Mouse (Mus musculus): ENCODE measurements around the gene Crygb. TPM values are rescaled to one million over a fixed set of nuclear protein-coding genes. Genes with fewer than 3 reads are reported as not detected.

The Crygb gene
- polyA plus RNA-seq, 1 experiment from 2014 or later: not detected

DNA sequence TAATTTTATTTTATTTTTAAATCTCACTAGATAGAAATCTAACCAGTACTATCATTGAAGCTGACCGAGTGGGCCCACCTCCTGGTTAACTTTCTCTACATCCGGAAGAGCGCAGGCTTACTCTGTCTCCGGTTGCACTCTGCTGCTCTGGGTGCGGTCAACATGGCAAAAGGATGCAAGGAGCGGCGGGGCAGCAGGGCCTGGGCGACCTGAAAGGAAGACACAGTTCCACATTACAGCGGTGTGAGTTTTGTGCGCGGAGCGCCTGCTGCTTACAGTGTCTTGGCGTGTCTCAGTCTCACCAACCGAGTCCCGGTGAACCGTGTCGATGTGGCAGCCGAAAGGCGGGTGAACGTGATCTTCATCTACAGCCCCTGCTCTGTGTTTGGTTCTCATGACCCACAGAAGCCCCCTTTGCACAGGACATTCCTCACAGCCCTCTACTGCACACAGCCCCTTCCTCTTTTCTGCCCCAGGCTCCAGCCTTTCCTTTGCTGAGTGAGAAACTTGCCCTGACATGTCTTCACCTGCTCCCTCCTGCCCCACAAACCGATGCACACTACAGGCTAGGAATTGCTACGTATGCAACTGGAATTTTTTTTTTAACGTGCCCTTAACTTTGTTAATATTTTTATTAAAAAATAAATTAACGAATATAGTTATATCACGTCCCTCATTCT is 27.8 kb upstream of the Crygb start:
- Histone ChIP-seq H3K27me3 (replicated peaks) (no peaks in the 10 kb centered on the region), H3K4me2 (no peak overlapping the region), H3K4me1 (0 out of 2 replicates have a peak, but pooled peaks cover 3% of the 10 kb centered on the region), H3K9me3 (no peaks in the 10 kb centered on the region), H3K36me3 (no peaks in the 10 kb centered on the region), H3K27ac (no peak overlapping the region), H3K4me3 (replicated peaks) (no peak overlapping the region), H3K9ac (no peak overlapping the region)
- 72% methylated on average over 25 of the region's 25 CpGs for WGBS
- no peak for ATAC-seq (ENCODE audit: insufficient read depth, low FRiP score, low read depth)

DNA sequence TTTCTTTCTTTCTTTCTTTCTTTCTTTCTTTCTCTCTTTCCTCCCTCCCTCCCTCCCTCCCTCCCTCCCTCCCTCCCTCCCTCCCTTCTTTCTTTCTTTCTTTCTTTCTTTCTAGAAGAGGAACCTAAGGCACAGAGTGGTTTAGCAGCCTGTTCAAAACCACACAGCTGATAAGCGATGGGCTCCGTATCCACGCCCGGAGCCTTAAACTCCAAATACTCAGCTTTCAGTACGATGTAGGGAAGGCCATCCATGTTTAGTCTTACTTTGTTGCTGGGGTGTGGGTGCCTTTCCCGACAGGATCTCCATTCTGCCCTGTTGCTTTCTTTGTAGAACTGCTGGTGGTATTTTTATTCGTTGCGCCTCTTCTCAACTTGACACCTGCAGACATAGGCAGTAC is 27.1 kb upstream of the Crygb start:
- H3K27me3 ChIP-seq (replicated peaks): no peaks in the 10 kb centered on the region
- WGBS: 88% methylated on average over 8 of the region's 8 CpGs
- no peak overlapping the region for H3K9ac ChIP-seq
- no peak for ATAC-seq (ENCODE audit: insufficient read depth, low FRiP score, low read depth)
- H3K9me3 ChIP-seq: no peaks in the 10 kb centered on the region
- H3K4me2 ChIP-seq: no peak overlapping the region
- no peak overlapping the region for H3K4me3 ChIP-seq (replicated peaks)
- no peak overlapping the region for H3K27ac ChIP-seq
- H3K4me1 ChIP-seq: 0 out of 2 replicates have a peak, but pooled peaks cover 3% of the 10 kb centered on the region
- no peaks in the 10 kb centered on the region for H3K36me3 ChIP-seq

GRCm38 (mm10) chr1:65107654-65108279 is 25.7 kb upstream of the Crygb start:
- Histone ChIP-seq H3K4me2 (no peak overlapping the region), H3K4me1 (0 out of 2 replicates have a peak, but pooled peaks cover 3% of the 10 kb centered on the region), H3K27ac (no peak overlapping the region), H3K9me3 (no peaks in the 10 kb centered on the region), H3K4me3 (replicated peaks) (no peak overlapping the region), H3K27me3 (replicated peaks) (no peaks in the 10 kb centered on the region), H3K36me3 (no peaks in the 10 kb centered on the region), H3K9ac (no peak overlapping the region)
- no peak for ATAC-seq (ENCODE audit: insufficient read depth, low FRiP score, low read depth)
- WGBS: 86% methylated on average over 10 of the region's 10 CpGs

DNA sequence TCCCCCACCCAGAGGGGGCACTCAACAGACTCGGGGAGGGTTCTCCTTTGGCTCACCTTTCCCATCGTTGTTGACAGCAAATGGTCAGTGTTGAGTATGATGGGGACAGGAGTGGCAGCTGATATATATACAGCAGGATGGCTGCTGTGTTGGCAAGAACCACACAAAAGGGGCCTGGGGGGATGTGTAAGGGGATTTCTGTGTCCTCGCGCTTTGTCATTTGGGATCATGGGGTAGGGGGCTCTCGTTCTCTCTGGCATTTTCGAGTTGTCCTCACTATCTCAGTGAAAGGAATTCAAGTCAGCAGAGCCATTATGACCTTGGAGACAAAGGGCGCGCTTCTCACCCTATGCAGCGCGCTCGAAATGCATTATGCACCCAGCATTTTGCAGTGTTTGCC is 21.2 kb upstream of the Crygb start, which contains the start of gene Cryga:
Gene Cryga (minus strand): TSS at position 101 of the 400 bp plus-strand sequence.
- Histone ChIP-seq H3K36me3 (no peaks in the 10 kb centered on the region), H3K4me1 (no peaks in the 10 kb centered on the region), H3K4me3 (replicated peaks) (no peak within 1 kb of the TSS), H3K4me2 (no peak within 1 kb of the TSS), H3K9me3 (no peaks in the 10 kb centered on the region), H3K27me3 (replicated peaks) (no peaks in the 10 kb centered on the region), H3K9ac (no peak within 1 kb of the TSS), H3K27ac (no peak within 1 kb of the TSS)
- 86% methylated on average over 11 of the region's 11 CpGs for WGBS
- no peak for ATAC-seq (ENCODE audit: insufficient read depth, low FRiP score, low read depth)

GRCm38 (mm10) chr1:65096953-65097352 is 14.9 kb upstream of the Crygb start:
- H3K4me3 ChIP-seq (replicated peaks): no peak overlapping the region
- H3K9ac ChIP-seq: no peak overlapping the region
- WGBS: 77% methylated on average over 3 of the region's 3 CpGs
- no peaks in the 10 kb centered on the region for H3K9me3 ChIP-seq
- no peak for ATAC-seq (ENCODE audit: insufficient read depth, low FRiP score, low read depth)
- H3K4me2 ChIP-seq: no peak overlapping the region
- H3K4me1 ChIP-seq: no peaks in the 10 kb centered on the region
- H3K27ac ChIP-seq: no peak overlapping the region
- H3K27me3 ChIP-seq (replicated peaks): no peaks in the 10 kb centered on the region
- H3K36me3 ChIP-seq: no peaks in the 10 kb centered on the region

- Histone ChIP-seq H3K4me2 (no peak overlapping the region), H3K9ac (no peak overlapping the region), H3K36me3 (no peaks in the 10 kb centered on the region), H3K27ac (no peak overlapping the region), H3K27me3 (replicated peaks) (no peaks in the 10 kb centered on the region), H3K9me3 (no peaks in the 10 kb centered on the region), H3K4me3 (replicated peaks) (no peak overlapping the region), H3K4me1 (no peaks in the 10 kb centered on the region)
- WGBS: 85% methylated on average over 3 of the region's 3 CpGs
- no peak for ATAC-seq (ENCODE audit: insufficient read depth, low FRiP score, low read depth)
Observed at GRCm38 (mm10) chr1:65091566-65091965, 9.5 kb upstream of the Crygb start.

GRCm38 (mm10) chr1:65090370-65090769 is 8.3 kb upstream of the Crygb start:
- no peak overlapping the region for H3K4me2 ChIP-seq
- 56% methylated on average over 2 of the region's 2 CpGs for WGBS
- no peaks in the 10 kb centered on the region for H3K9me3 ChIP-seq
- ATAC-seq (ENCODE audit: insufficient read depth, low FRiP score, low read depth): no peak
- H3K4me1 ChIP-seq: no peaks in the 10 kb centered on the region
- no peaks in the 10 kb centered on the region for H3K36me3 ChIP-seq
- H3K4me3 ChIP-seq (replicated peaks): no peak overlapping the region
- no peaks in the 10 kb centered on the region for H3K27me3 ChIP-seq (replicated peaks)
- no peak overlapping the region for H3K9ac ChIP-seq
- H3K27ac ChIP-seq: no peak overlapping the region

GRCm38 (mm10) chr1:65088567-65089356 is 6.7 kb upstream of the Crygb start:
- H3K27me3 ChIP-seq (replicated peaks): no peaks in the 10 kb centered on the region
- no peaks in the 10 kb centered on the region for H3K9me3 ChIP-seq
- no peak overlapping the region for H3K4me2 ChIP-seq
- no peaks in the 10 kb centered on the region for H3K4me1 ChIP-seq
- no peaks in the 10 kb centered on the region for H3K36me3 ChIP-seq
- no peak overlapping the region for H3K9ac ChIP-seq
- no peak overlapping the region for H3K27ac ChIP-seq
- H3K4me3 ChIP-seq (replicated peaks): no peak overlapping the region
- ATAC-seq (ENCODE audit: insufficient read depth, low FRiP score, low read depth): no peak
- WGBS: 78% methylated on average over 6 of the region's 6 CpGs

DNA sequence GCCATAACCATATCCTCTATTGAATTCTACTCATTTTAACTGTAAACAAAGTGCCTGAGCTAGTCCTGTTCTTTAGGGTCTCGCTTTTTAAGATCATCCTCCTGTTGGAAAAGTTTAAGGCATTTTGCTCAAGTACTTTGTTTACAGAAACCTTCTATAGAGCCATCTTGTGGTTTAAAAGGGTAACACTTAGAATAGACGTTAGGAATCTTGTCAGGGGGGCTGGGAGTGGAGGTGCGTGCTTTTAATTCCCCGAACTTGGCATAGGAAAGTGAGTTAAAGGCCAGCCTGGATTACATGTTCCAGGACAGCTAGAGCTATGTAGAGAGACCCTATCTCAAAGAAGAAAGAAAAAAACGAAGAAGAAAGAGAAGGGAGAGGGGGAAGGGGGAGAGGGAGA is 6.5 kb downstream of the Crygb start:
- H3K27me3 ChIP-seq (replicated peaks): no peaks in the 10 kb centered on the region
- no peak overlapping the region for H3K27ac ChIP-seq
- WGBS: 13% methylated on average over 5 of the region's 5 CpGs
- H3K4me3 ChIP-seq (replicated peaks): no peak overlapping the region
- no peaks in the 10 kb centered on the region for H3K4me1 ChIP-seq
- H3K9ac ChIP-seq: no peak overlapping the region
- H3K4me2 ChIP-seq: no peak overlapping the region
- no peaks in the 10 kb centered on the region for H3K9me3 ChIP-seq
- ATAC-seq (ENCODE audit: insufficient read depth, low FRiP score, low read depth): no peak
- no peaks in the 10 kb centered on the region for H3K36me3 ChIP-seq

DNA sequence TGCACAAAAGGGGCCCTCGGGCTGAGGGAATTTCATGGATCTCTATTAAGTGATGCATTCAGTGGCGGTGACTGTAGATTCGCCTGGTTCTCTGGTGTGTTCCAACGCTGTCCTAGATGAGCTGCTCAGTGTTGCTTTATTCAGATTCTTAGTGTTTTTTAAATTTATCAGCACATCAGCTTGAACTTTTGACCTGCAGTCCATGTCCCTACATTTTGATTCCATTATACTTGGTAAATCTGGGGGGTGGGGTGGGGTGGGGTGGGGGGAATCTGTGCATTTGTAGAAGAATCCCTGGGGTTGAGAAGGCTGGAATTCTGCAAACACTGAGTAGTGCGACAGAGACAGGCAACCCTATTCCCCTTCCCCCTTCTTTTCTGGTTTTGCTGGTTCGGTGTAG is 8.5 kb downstream of the Crygb start, which contains the start of gene Crygc:
Gene Crygc (minus strand): TSS at position 101 of the 400 bp plus-strand sequence.
- Histone ChIP-seq H3K36me3 (no peaks in the 10 kb centered on the region), H3K9ac (no peak within 1 kb of the TSS), H3K9me3 (no peaks in the 10 kb centered on the region), H3K4me1 (no peaks in the 10 kb centered on the region), H3K4me3 (replicated peaks) (no peak within 1 kb of the TSS), H3K27ac (no peak within 1 kb of the TSS), H3K4me2 (no peak within 1 kb of the TSS), H3K27me3 (replicated peaks) (no peaks in the 10 kb centered on the region)
- 72% methylated on average over 6 of the region's 6 CpGs for WGBS
- no peak for ATAC-seq (ENCODE audit: insufficient read depth, low FRiP score, low read depth)

DNA sequence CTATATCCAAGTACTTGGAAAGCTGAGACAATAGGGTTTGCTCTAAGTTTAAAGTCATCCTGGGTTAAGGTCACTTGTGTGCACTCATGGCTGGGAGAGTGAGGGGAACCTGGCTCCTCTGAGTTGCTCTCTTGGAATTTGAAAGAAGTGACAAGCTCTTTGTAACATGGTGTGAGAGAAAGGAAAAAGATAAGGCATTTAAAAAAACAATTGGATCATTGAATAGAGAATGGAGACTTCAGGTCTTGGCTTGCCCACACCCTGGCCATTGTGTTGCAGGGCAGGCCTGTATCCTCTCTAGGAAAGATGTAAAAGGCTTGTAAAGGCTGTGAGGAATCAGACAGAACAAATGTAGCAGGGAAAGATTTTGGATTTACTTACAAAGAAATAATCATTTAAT is 14.2 kb downstream of the Crygb start:
- Histone ChIP-seq H3K27me3 (replicated peaks) (no peaks in the 10 kb centered on the region), H3K27ac (no peak overlapping the region), H3K9me3 (no peaks in the 10 kb centered on the region), H3K4me1 (no peaks in the 10 kb centered on the region), H3K4me3 (replicated peaks) (no peak overlapping the region), H3K36me3 (no peaks in the 10 kb centered on the region), H3K4me2 (no peak overlapping the region), H3K9ac (no peak overlapping the region)
- no peak for ATAC-seq (ENCODE audit: insufficient read depth, low FRiP score, low read depth)

GRCm38 (mm10) chr1:65064201-65064600 is 17.9 kb downstream of the Crygb start:
- Histone ChIP-seq H3K9ac (no peak overlapping the region), H3K27me3 (replicated peaks) (no peaks in the 10 kb centered on the region), H3K4me3 (replicated peaks) (no peak overlapping the region), H3K4me2 (no peak overlapping the region), H3K27ac (no peak overlapping the region), H3K4me1 (no peaks in the 10 kb centered on the region), H3K36me3 (no peaks in the 10 kb centered on the region), H3K9me3 (no peaks in the 10 kb centered on the region)
- no peak for ATAC-seq (ENCODE audit: insufficient read depth, low FRiP score, low read depth)
- WGBS: 79% methylated on average over 15 of the region's 15 CpGs
